Mouse (Mus musculus) megakaryocyte, embryonic 14.5 days (primary cell): ENCODE data around the gene Gm37240.

Source experiments
- FLI1 ChIP-seq: IDR thresholded peaks from 2 replicates; pipeline ENCODE4 v1.6.1; 2012; ENCODE audit warnings: low read length, inconsistent platforms, mixed read lengths
- GATA1 ChIP-seq: IDR thresholded peaks from 3 replicates; pipeline ENCODE4 v1.6.1; 2012; ENCODE audit warnings: mixed read lengths, low read length, inconsistent platforms, borderline replicate concordance

GRCm38 (mm10) chr3:85764008-85764834, 123.1 kb downstream of the Gm37240 start:
- TF ChIP-seq GATA1: no peak
- no peak for TF ChIP-seq FLI1
